In the genomic region with DNA sequence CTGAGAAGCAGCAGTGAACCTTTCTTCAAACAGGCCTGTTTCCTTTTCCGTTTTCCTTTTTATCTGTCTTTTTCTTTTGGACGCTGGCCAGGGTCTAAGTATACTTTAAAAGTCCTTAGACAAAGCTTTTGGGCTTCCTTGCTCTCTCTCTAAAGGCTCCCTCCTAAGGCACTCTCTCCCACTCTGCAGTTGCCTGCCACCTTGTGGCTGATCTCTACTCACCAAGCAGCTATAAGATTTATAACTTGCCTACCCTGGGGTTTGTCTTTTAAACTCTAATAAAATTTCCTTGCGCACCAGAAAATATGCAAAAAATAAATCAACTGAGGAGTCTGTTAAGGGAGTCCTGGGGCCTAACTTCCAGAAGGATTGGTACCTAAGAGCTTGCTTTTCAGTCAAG, we compare ENCODE assay signal across 10 mouse cellular contexts.
A peak's percentile ranks its signal among the peaks of the same experiment; 100 is the strongest.
DNase-seq lines count a peak whose midpoint lies in the region; ATAC-seq and TF ChIP-seq lines count a peak whose summit lies in the region.
"Had no signal": no experiment of that assay in that cellular context is flagged by ENCODE, and none has a peak within 500 bp of the region (broad histone marks: within the 10 kb centered on the region; RNA-seq: fewer than 3 reads in every experiment).

No protein-coding gene starts in this region.

- H3K4me3 ChIP-seq in lung, adult 2 months (replicated peaks; ENCODE audit: extremely low read depth, low read depth, low read length): no peak overlapping the region
- no peak overlapping the region for H3K4me3 ChIP-seq in liver, postnatal 0 days (ENCODE audit: low read depth, low read length)
- H3K4me3 ChIP-seq: liver, embryonic 12.5 days had no signal

- no peak for TF ChIP-seq EP300 in liver, postnatal 0 days (IDR thresholded peaks at IDR 0.05; ENCODE audit: low read depth)

- no peak for TF ChIP-seq CTCF in lung, adult 2 months (IDR thresholded peaks at IDR 0.05; ENCODE audit: insufficient read depth, low read length)
- TF ChIP-seq CTCF in liver, postnatal 0 days (IDR thresholded peaks at IDR 0.05; ENCODE audit: low read depth): no peak

- H3K9me3 ChIP-seq in liver, postnatal 0 days (ENCODE audit: low read length): no peaks in the 10 kb centered on the region
- H3K9me3 ChIP-seq: liver, embryonic 12.5 days had no signal

- no peaks in the 10 kb centered on the region for H3K27me3 ChIP-seq in liver, postnatal 0 days (ENCODE audit: insufficient read depth, low read length)
- H3K27me3 ChIP-seq: liver, embryonic 12.5 days had no signal

- no peak overlapping the region for H3K9ac ChIP-seq in liver, postnatal 0 days (replicated peaks)
- H3K9ac ChIP-seq: liver, embryonic 12.5 days had no signal

- 31% methylated on average over 3 of the region's 3 CpGs for WGBS in lung, adult 2 months
- 36% methylated on average over 3 of the region's 3 CpGs for WGBS in liver, postnatal 0 days (ENCODE audit: insufficient replicate concordance)

- no peak overlapping the region for H3K27ac ChIP-seq in liver, postnatal 0 days (ENCODE audit: low read depth)
- H3K27ac ChIP-seq: liver, embryonic 12.5 days had no signal

- TF ChIP-seq POLR2A in lung, adult 2 months (IDR thresholded peaks at IDR 0.05; ENCODE audit: borderline replicate concordance, extremely low read depth, low read depth, low read length): no peak

- H3K36me3 ChIP-seq in liver, postnatal 0 days (replicated peaks; ENCODE audit: insufficient read depth, low read length): no peaks in the 10 kb centered on the region
- H3K36me3 ChIP-seq: liver, embryonic 12.5 days had no signal

- no peaks in the 10 kb centered on the region for H3K4me1 ChIP-seq in lung, adult 2 months (ENCODE audit: control insufficient read depth, insufficient read depth, low read length)
- H3K4me1 ChIP-seq in liver, postnatal 0 days (ENCODE audit: insufficient read depth): no peaks in the 10 kb centered on the region
- H3K4me1 ChIP-seq: liver, embryonic 12.5 days had no signal

- H3K4me2 ChIP-seq in liver, postnatal 0 days (ENCODE audit: low read depth, low read length): no peak overlapping the region
- H3K4me2 ChIP-seq: heart, embryonic 11.5 days; liver, embryonic 12.5 days had no signal

- DNase-seq in heart, postnatal 4 days: peak; percentile 9
- no peak for DNase-seq in heart, postnatal 25 days (ENCODE audit: low spot score)
- DNase-seq in lung, postnatal 36 days: peak; percentile 7
- DNase-seq in lung, adult 2 months: no peak
- peak; percentile 29 for DNase-seq in ZHBTc4 (ENCODE audit: low read depth, low spot score)
- DNase-seq in right cerebral cortex, postnatal 14 days: peak; percentile 30
- no peak for DNase-seq in liver, postnatal 0 days

- intact Hi-C loops in heart, postnatal 25 days (cut with DNase I): no loop called here

- no peak for ATAC-seq in megakaryocyte progenitor cell, adult 5-6 weeks (replicated peaks; ENCODE audit: poor library complexity)
- ATAC-seq in liver, postnatal 0 days: no peak
- ATAC-seq: liver, embryonic 12.5 days had no signal

Comparison
In these comparisons a context has a peak if more than half of its experiments do, and no peak if none do; other contexts are left out.
1. DNase-seq: peak in heart, postnatal 4 days (single experiment), lung, postnatal 36 days (single experiment), ZHBTc4 (single experiment) and right cerebral cortex, postnatal 14 days (single experiment); none in heart, postnatal 25 days (single experiment), lung, adult 2 months (single experiment) and liver, postnatal 0 days (single experiment).